Mouse (Mus musculus) heart, postnatal 0 days (tissue): Measurements from ENCODE around the gene Cpne8.

Experiments
- CTCF ChIP-seq: IDR thresholded peaks from 2 replicates; pipeline ENCODE4 v1.5.1; 2016; ENCODE audit warnings: antibody characterized with exemption, control low read depth, low read depth
- EP300 ChIP-seq: IDR thresholded peaks from 2 replicates; pipeline ENCODE4 v1.6.1; 2016; ENCODE audit warnings: antibody characterized with exemption, low read depth

GRCm38 (mm10) chr15:90660723-90661122, 18.5 kb downstream of the Cpne8 start:
- TF ChIP-seq CTCF (no peak), EP300 (no peak)
